Mouse (Mus musculus) testis, adult 2 months (tissue): ENCODE results near the gene Scaper. TPM values are rescaled to one million over a fixed set of nuclear protein-coding genes. Genes with fewer than 3 reads are reported as not detected.

Experiments
- H3K27ac ChIP-seq: fragments of 200-500 bp; 2 replicates; pipeline ENCODE4 v1.5.1; 2012; ENCODE audit warnings: low read depth, low read length; ENCODE audit not compliant: control insufficient read depth, insufficient read depth
- H3K27me3 ChIP-seq: fragments of 200-500 bp; 2 replicates; pipeline ENCODE4 v1.6.1; 2012; ENCODE audit warnings: mild to moderate bottlenecking, low read length, moderate library complexity; ENCODE audit not compliant: control insufficient read depth, insufficient read depth
- H3K36me3 ChIP-seq: fragments of 200-500 bp; 2 replicates; pipeline ENCODE4 v1.6.1; 2012; ENCODE audit warnings: mild to moderate bottlenecking, low read length; ENCODE audit not compliant: control insufficient read depth, insufficient read depth
- H3K4me1 ChIP-seq: fragments of 200-500 bp; 2 replicates; pipeline ENCODE4 v1.6.1; 2012; ENCODE audit warnings: low read length; ENCODE audit not compliant: control insufficient read depth, insufficient read depth
- H3K4me3 ChIP-seq: fragments of 200-500 bp; 2 replicates; pipeline ENCODE4 v1.5.1; 2012; ENCODE audit warnings: low read depth, mild to moderate bottlenecking, low read length, moderate library complexity, mixed read lengths; ENCODE audit not compliant: control insufficient read depth
- CTCF ChIP-seq: fragments of 200-500 bp; IDR thresholded peaks from 2 replicates; pipeline ENCODE4 v1.5.1; 2012; ENCODE audit warnings: low read depth, mild to moderate bottlenecking, inconsistent platforms, low read length, moderate library complexity; ENCODE audit not compliant: control insufficient read depth, insufficient read depth, insufficient replicate concordance
- POLR2A ChIP-seq: fragments of 200-500 bp; IDR thresholded peaks from 2 replicates; pipeline ENCODE4 v1.6.1; 2012; ENCODE audit warnings: low read depth, mild to moderate bottlenecking, inconsistent platforms, low read length, moderate library complexity; ENCODE audit not compliant: control insufficient read depth
- polyA plus RNA-seq: library from polyadenylated mRNA; depleted of rRNA; stranded (reverse); fragments of >200 nt; gene quantifications from 2 replicates; pipeline ENCODE4 v1.2.3, GENCODE M21; 2012; rRNA removed

Gene Scaper
- polyA plus RNA-seq, result 19.9 and 20.1 TPM in 2 replicates

DNA sequence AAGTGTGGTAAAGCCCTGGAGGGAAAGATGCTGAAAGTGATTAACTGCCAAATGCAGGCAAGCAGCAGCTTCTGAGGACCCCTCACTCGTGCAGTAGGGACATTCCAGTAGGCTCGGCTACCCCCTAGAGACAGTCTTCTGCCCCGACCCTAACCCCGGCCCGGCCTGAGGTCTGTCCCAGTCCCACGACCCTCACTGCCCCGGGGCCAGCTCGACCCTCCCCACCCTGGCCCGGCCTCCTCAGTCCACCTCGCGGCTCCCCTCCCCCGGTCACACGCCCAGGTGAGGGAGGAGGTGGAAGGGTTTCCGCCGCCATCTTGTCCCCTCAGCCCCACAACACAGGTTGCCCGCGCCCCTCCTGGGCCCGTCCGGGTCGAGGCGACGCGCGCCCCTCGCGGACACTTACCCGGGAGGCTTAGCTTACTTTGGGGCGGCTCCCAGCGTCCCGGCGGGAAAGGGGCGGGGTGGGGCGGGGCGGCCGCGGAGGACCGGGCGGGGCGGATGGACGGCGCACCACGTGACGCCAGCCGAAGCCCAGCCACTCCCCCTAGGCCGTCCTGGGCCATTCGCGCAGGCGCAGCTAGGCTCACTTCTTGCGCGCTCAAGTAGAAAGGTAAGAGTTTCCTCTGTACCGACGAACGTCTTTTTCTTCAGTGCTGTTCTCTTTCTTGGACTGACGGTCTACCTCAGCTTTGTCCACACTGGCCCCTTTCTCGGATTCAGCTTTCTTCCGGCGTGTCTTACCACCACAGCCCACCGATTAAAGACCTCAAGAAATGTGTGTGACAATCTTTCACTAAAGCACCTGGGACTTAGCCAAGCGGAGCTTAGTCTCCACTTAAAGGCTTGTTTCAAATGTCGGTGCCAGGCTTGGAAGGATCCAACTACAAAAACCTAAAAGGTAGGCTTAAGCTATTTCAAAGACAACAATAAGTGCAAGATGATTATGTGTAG, at the start of gene Scaper:
Gene Scaper (minus strand): TSS at position 456 of the 954 bp plus-strand sequence.
- no peaks in the 10 kb centered on the region for H3K27me3 ChIP-seq
- no peaks in the 10 kb centered on the region for H3K36me3 ChIP-seq
- peaks cover 3% of the 10 kb centered on the region for H3K4me1 ChIP-seq
- TF ChIP-seq CTCF (no peak), POLR2A (peak; percentile 69)
- H3K27ac ChIP-seq, result peak within 1 kb of the TSS; percentile 85
- H3K4me3 ChIP-seq, result peak within 1 kb of the TSS; percentile 93

GRCm38 (mm10) chr9:55946819-55947218, 8.9 kb upstream of the Scaper start:
- Histone ChIP-seq H3K4me1 (no peaks in the 10 kb centered on the region), H3K4me3 (no peak overlapping the region), H3K27ac (no peak overlapping the region), H3K27me3 (no peaks in the 10 kb centered on the region), H3K36me3 (no peaks in the 10 kb centered on the region)
- TF ChIP-seq POLR2A, result no peak
- no peak for TF ChIP-seq CTCF

DNA sequence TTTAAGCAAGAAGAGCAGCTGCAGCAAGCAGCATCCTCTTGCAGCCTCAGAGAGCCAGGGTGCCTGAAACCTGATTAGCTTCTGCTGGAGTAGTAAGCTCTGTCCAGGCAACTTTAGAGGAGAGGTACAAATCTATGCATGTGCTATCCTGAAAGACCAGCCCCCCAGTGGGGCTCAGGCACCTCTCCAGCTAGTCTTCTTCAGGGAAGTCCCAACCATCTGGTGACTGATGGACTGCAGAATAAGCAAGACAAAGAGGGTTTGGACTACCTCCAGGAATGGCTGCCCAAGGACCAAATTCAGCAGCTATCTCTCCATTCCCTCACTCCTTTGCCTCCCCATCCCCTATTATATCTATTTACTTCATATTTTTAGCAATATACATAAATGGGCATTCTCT, 3.4 kb upstream of the Scaper start:
- H3K27ac ChIP-seq, result no peak overlapping the region
- H3K4me1 ChIP-seq, result peaks cover 3% of the 10 kb centered on the region
- H3K27me3 ChIP-seq, result no peaks in the 10 kb centered on the region
- H3K4me3 ChIP-seq, result no peak overlapping the region
- TF ChIP-seq CTCF (no peak), POLR2A (no peak)
- no peaks in the 10 kb centered on the region for H3K36me3 ChIP-seq

- Histone ChIP-seq H3K36me3 (no peaks in the 10 kb centered on the region), H3K4me1 (peaks cover 3% of the 10 kb centered on the region), H3K27me3 (no peaks in the 10 kb centered on the region), H3K4me3 (peak overlapping the region; percentile 93; the same call in 1 of the 2 replicates), H3K27ac (no peak overlapping the region)
- no peak for TF ChIP-seq POLR2A
- no peak for TF ChIP-seq CTCF
These were observed 683 bp upstream of the Scaper start for GRCm38 (mm10) chr9:55938618-55938985.

- Histone ChIP-seq H3K27me3 (no peaks in the 10 kb centered on the region), H3K4me1 (peaks cover 3% of the 10 kb centered on the region), H3K4me3 (peak overlapping the region; percentile 93), H3K36me3 (no peaks in the 10 kb centered on the region), H3K27ac (peak overlapping the region; percentile 80)
- TF ChIP-seq POLR2A, result no peak
- no peak for TF ChIP-seq CTCF
These were observed 675 bp downstream of the Scaper start for GRCm38 (mm10) chr9:55937224-55937663.

- TF ChIP-seq POLR2A (no peak), CTCF (no peak)
- Histone ChIP-seq H3K36me3 (no peaks in the 10 kb centered on the region), H3K4me3 (no peak overlapping the region)
These were observed 5.4 kb downstream of the Scaper start for GRCm38 (mm10) chr9:55932482-55932881.

GRCm38 (mm10) chr9:55918579-55918978, 19.3 kb downstream of the Scaper start:
- no peaks in the 10 kb centered on the region for H3K27me3 ChIP-seq
- TF ChIP-seq POLR2A (no peak), CTCF (no peak)

More at GRCm38 (mm10) chr9:55932482-55932881, 5.4 kb downstream of the Scaper start:
- H3K27ac ChIP-seq, result no peak overlapping the region
- H3K27me3 ChIP-seq, result no peaks in the 10 kb centered on the region
- H3K4me1 ChIP-seq, result peaks cover 3% of the 10 kb centered on the region

More at GRCm38 (mm10) chr9:55918579-55918978, 19.3 kb downstream of the Scaper start:
- no peaks in the 10 kb centered on the region for H3K4me1 ChIP-seq
- no peak overlapping the region for H3K4me3 ChIP-seq
- peaks cover 1% of the 10 kb centered on the region; the same call in 1 of the 2 replicates for H3K36me3 ChIP-seq
- no peak overlapping the region for H3K27ac ChIP-seq
